Mouse (Mus musculus): ENCODE measurements around the gene Pon3.

Pon3 gene

GRCm38 (mm10) chr6:5179189-5179588, 76.9 kb downstream of the Pon3 start:
- no peak for DNase-seq (ENCODE audit: low read depth, low spot score)

GRCm38 (mm10) chr6:5177967-5178891, 77.9 kb downstream of the Pon3 start:
- no peak for DNase-seq (ENCODE audit: low read depth, low spot score)

- no peak for DNase-seq (ENCODE audit: low read depth, low spot score)
Measured at GRCm38 (mm10) chr6:5174179-5174812, 81.8 kb downstream of the Pon3 start.

GRCm38 (mm10) chr6:5172571-5172970, 83.5 kb downstream of the Pon3 start:
- no peak for DNase-seq (ENCODE audit: low read depth, low spot score)

- no peak for DNase-seq (ENCODE audit: low read depth, low spot score)
Measured at GRCm38 (mm10) chr6:5171418-5171817, 84.7 kb downstream of the Pon3 start.
